Mouse (Mus musculus) liver, embryonic 14.5 days (tissue): ENCODE data around the gene Fermt1. TPM values are rescaled to one million over a fixed set of nuclear protein-coding genes. Genes with fewer than 3 reads are reported as not detected.

Experiments
- ATAC-seq: fragments of 200-750 bp; cut with Nextera tagmentation; 2 replicates; pipeline ENCODE4 v1.8.0; 2017; ENCODE audit warnings: moderate number of reproducible peaks, mild to moderate bottlenecking, moderate library complexity; ENCODE audit not compliant: insufficient read depth
- DNase-seq, 3 experiments: peaks; one replicate each; pipeline ENCODE4 v3.0.0-alpha.2; 2012 to 2013; ENCODE audit warnings: low read depth in 3 of 3, low spot score in 3 of 3
- H3K27ac ChIP-seq: fragments of 300-500 bp; sonication (generic); 2 replicates; pipeline ENCODE4 v1.5.1; 2014; ENCODE audit warnings: moderate library complexity, mild to moderate bottlenecking, control low read depth, inconsistent platforms
- H3K27me3 ChIP-seq: fragments of 300-500 bp; sonication (generic); 2 replicates; pipeline ENCODE4 v1.6.1; 2014; ENCODE audit warnings: mild to moderate bottlenecking, low read length, moderate library complexity; ENCODE audit not compliant: control insufficient read depth, insufficient read depth
- H3K36me3 ChIP-seq: fragments of 300-500 bp; sonication (generic); replicated peaks from 2 replicates; pipeline ENCODE4 v1.6.1; 2014; ENCODE audit warnings: low read depth; ENCODE audit not compliant: control insufficient read depth, insufficient read depth
- H3K4me1 ChIP-seq, 2 experiments: fragments of 200-500 bp in 1 of 2; fragments of 300-500 bp in 1 of 2; sonication (generic) in 1 of 2; replicated peaks; 2 replicates each; pipeline ENCODE4 v1.6.1; 2012 to 2014; ENCODE audit warnings: antibody characterized with exemption in 1 of 2, inconsistent platforms in 1 of 2, low read length in 1 of 2; ENCODE audit not compliant: control insufficient read depth in 2 of 2, insufficient read depth in 2 of 2
- H3K4me2 ChIP-seq: fragments of 300-500 bp; sonication (generic); 2 replicates; pipeline ENCODE4 v1.6.1; 2014; ENCODE audit warnings: low read depth, mild to moderate bottlenecking, control low read depth, moderate library complexity
- H3K4me3 ChIP-seq, 2 experiments: fragments of 200-500 bp in 1 of 2; fragments of 300-500 bp in 1 of 2; sonication (generic) in 1 of 2; 2 replicates each; pipeline ENCODE4 v1.5.1; 2012 to 2014; ENCODE audit warnings: low read depth in 2 of 2, low read length in 2 of 2, mild to moderate bottlenecking in 2 of 2, control low read depth in 1 of 2, inconsistent platforms in 1 of 2, moderate library complexity in 1 of 2; ENCODE audit not compliant: insufficient read depth in 1 of 2
- H3K9ac ChIP-seq: fragments of 300-500 bp; sonication (generic); replicated peaks from 2 replicates; pipeline ENCODE4 v1.6.1; 2014; ENCODE audit warnings: mild to moderate bottlenecking, control low read depth, moderate library complexity
- H3K9me3 ChIP-seq: fragments of 300-500 bp; sonication (generic); 2 replicates; pipeline ENCODE4 v1.6.1; 2016; ENCODE audit warnings: low read length, mixed read lengths; ENCODE audit not compliant: control insufficient read depth
- CTCF ChIP-seq: IDR thresholded peaks from 2 replicates; pipeline ENCODE4 v1.5.1; 2016; ENCODE audit warnings: antibody characterized with exemption, low read depth, control low read depth
- EP300 ChIP-seq: IDR thresholded peaks from 2 replicates; pipeline ENCODE4 v1.6.1; 2016; ENCODE audit warnings: antibody characterized with exemption, low read depth
- WGBS: fragments of 180-500 bp; shearing (Covaris S2); extraction: QIAGEN DNeasy Blood & Tissue Kit; methylation state at CpG from one replicate; pipeline ENCODE4 v1.1.7; 2014; ENCODE audit not compliant: insufficient replicate concordance; 5-methylcytosine and 5-hydroxymethylcytosine counted together
- polyA plus RNA-seq, 2 experiments: library from polyadenylated mRNA; depleted of rRNA in 1 of 2; stranded (reverse) in 1 of 2; unstranded in 1 of 2; fragments of >200 nt; fragmentation: Nextera tagmentation in 1 of 2; extraction: Ambion mirVana in 1 of 2; gene quantifications; 2 replicates each; pipeline versions ENCODE4 v1.2.1 to v1.2.3; 2012 to 2014

The Fermt1 gene
- polyA plus RNA-seq, 2 experiments: 0.02 to 0.08 TPM

GRCm38 (mm10) chr2:132856333-132856732 lies 89.4 kb downstream of the Fermt1 start:
- Histone ChIP-seq H3K27ac (no peak overlapping the region), H3K9me3 (no peaks in the 10 kb centered on the region), H3K9ac (no peak overlapping the region), H3K4me2 (no peak overlapping the region), H3K27me3 (no peaks in the 10 kb centered on the region), H3K4me3 (no peak overlapping the region), H3K36me3 (no peaks in the 10 kb centered on the region), H3K4me1 (peaks cover 0 to 6% of the 10 kb centered on the region in 2 experiments; a peak in 2 of 4 replicates)
- TF ChIP-seq EP300: no peak
- no peak for TF ChIP-seq CTCF
- 49% methylated on average over 5 of the region's 5 CpGs for WGBS
- ATAC-seq (no peak), DNase-seq (no peak)

Other genes starting within 250 kb of the Fermt1 start
- 0.04 and 0.09 TPM in 2 replicates for gene Chgb, start 164.6 kb downstream of the Fermt1 start, polyA plus RNA-seq (2012; rRNA removed)
- gene Chgb, start 164.6 kb downstream of the Fermt1 start, polyA plus RNA-seq (2014; fragmentation: Nextera tagmentation; extraction: Ambion mirVana): 0.09 TPM in 1 of 2 replicates, not detected in the other
- 5.4 and 8.3 TPM in 2 replicates for gene Trmt6, start 129.9 kb downstream of the Fermt1 start, polyA plus RNA-seq (2012; rRNA removed)
- 14.1 and 18.5 TPM in 2 replicates for gene Trmt6, start 129.9 kb downstream of the Fermt1 start, polyA plus RNA-seq (2014; fragmentation: Nextera tagmentation; extraction: Ambion mirVana)
- 2.8 and 4.5 TPM in 2 replicates for gene Mcm8, start 129.8 kb downstream of the Fermt1 start, polyA plus RNA-seq (2012; rRNA removed)
- 6.9 and 7.5 TPM in 2 replicates for gene Mcm8, start 129.8 kb downstream of the Fermt1 start, polyA plus RNA-seq (2014; fragmentation: Nextera tagmentation; extraction: Ambion mirVana)
- 8.9 and 10.1 TPM in 2 replicates for gene Crls1, start 99.2 kb downstream of the Fermt1 start, polyA plus RNA-seq (2012; rRNA removed)
- gene Crls1, start 99.2 kb downstream of the Fermt1 start, polyA plus RNA-seq (2014; fragmentation: Nextera tagmentation; extraction: Ambion mirVana): 9.0 and 14.3 TPM in 2 replicates
- 0.36 and 0.39 TPM in 2 replicates for gene Lrrn4, start 65.0 kb downstream of the Fermt1 start, polyA plus RNA-seq (2012; rRNA removed)
- 0.67 and 0.72 TPM in 2 replicates for gene Lrrn4, start 65.0 kb downstream of the Fermt1 start, polyA plus RNA-seq (2014; fragmentation: Nextera tagmentation; extraction: Ambion mirVana)